Mouse (Mus musculus): ENCODE measurements at regions not wholly inside any gene's neighbourhood (a gene's known extent, or its start where the extent isn't known, plus 50 kb on each side); places are given as distances from the start of the nearest gene placed in this dataset.
A peak's percentile ranks its signal among the peaks of the same experiment; 100 is the strongest.

DNA sequence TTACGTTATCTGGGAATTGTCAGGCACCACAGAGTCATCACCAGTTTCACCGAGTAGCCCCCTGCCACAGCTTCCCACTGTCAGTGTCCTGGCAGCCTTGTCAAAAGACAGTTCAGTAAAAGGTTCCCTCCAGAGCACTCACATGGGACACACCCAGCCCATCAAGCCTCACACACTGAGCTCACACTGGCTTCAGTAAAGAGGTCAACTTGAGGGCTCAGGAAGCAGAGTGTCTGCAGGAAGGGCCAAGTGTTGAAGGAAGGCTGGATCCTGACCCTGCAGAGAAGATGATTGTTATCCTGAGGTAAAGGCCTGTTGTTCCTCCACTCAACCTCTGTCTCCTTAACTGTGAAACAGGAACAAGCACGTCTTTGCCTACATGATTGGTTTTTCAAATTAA lies 99.2 kb downstream of the Tbx19 start:
- Histone ChIP-seq H3K4me2 (ENCODE audit: low read depth, low read length) (no peak overlapping the region), H3K9ac (ENCODE audit: low read length) (no peak overlapping the region), H3K4me3 (ENCODE audit: low read length) (no peak overlapping the region), H3K4me1 (replicated peaks; ENCODE audit: control insufficient read depth, insufficient read depth, low read length) (no peaks in the 10 kb centered on the region), H3K27ac (ENCODE audit: low read length) (no peak overlapping the region), H3K36me3 (ENCODE audit: control insufficient read depth, insufficient read depth, low read length) (no peaks in the 10 kb centered on the region), H3K27me3 (ENCODE audit: control insufficient read depth, insufficient read depth, low read depth, low read length) (no peaks in the 10 kb centered on the region), H3K9me3 (ENCODE audit: control insufficient read depth, low read length) (no peaks in the 10 kb centered on the region)
- WGBS = 37% methylated on average over 3 of the region's 3 CpGs
- no peak for ATAC-seq (ENCODE audit: low read depth)

GRCm38 (mm10) chr1:165054245-165054644 lies 106.3 kb downstream of the Tbx19 start:
- H3K4me2 ChIP-seq (ENCODE audit: low read depth, low read length) = no peak overlapping the region
- WGBS = 79% methylated on average over 6 of the region's 6 CpGs

DNA sequence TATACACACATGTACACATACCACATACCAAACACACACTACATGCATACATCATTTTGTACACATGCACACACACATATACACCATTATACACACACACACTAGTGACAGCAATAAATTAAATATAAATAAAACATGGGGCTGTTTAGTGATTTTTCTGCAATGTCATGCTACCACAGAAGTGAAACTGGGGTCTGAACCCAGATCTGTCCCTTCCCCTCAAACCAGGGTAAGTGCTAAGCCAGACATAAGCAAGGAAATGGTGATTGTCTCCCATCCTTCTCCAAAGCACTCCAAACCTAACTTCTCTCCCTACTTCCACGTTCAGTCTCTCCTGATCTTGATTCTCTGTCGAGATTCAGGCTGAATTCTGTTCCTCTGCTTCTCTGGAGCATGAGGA lies 109.3 kb downstream of the Tbx19 start:
- no peaks in the 10 kb centered on the region for H3K27me3 ChIP-seq (ENCODE audit: control insufficient read depth, insufficient read depth, low read depth, low read length)
- 53% methylated on average over 2 of the region's 2 CpGs for WGBS

More at GRCm38 (mm10) chr1:165054245-165054644, 106.3 kb downstream of the Tbx19 start:
- Histone ChIP-seq H3K4me3 (ENCODE audit: low read length) (no peak overlapping the region), H3K27me3 (ENCODE audit: control insufficient read depth, insufficient read depth, low read depth, low read length) (no peaks in the 10 kb centered on the region), H3K4me1 (replicated peaks; ENCODE audit: control insufficient read depth, insufficient read depth, low read length) (no peaks in the 10 kb centered on the region), H3K9me3 (ENCODE audit: control insufficient read depth, low read length) (no peaks in the 10 kb centered on the region), H3K36me3 (ENCODE audit: control insufficient read depth, insufficient read depth, low read length) (no peaks in the 10 kb centered on the region), H3K27ac (ENCODE audit: low read length) (no peak overlapping the region), H3K9ac (ENCODE audit: low read length) (no peak overlapping the region)
- no peak for ATAC-seq (ENCODE audit: low read depth)

GRCm38 (mm10) chr1:165050176-165050575 lies 110.4 kb downstream of the Tbx19 start:
- 61% methylated on average over 4 of the region's 4 CpGs for WGBS
- ATAC-seq (ENCODE audit: low read depth) = no peak
- Histone ChIP-seq H3K4me1 (replicated peaks; ENCODE audit: control insufficient read depth, insufficient read depth, low read length) (no peaks in the 10 kb centered on the region), H3K4me2 (ENCODE audit: low read depth, low read length) (no peak overlapping the region), H3K4me3 (ENCODE audit: low read length) (no peak overlapping the region), H3K36me3 (ENCODE audit: control insufficient read depth, insufficient read depth, low read length) (no peaks in the 10 kb centered on the region), H3K9ac (ENCODE audit: low read length) (no peak overlapping the region), H3K9me3 (ENCODE audit: control insufficient read depth, low read length) (no peaks in the 10 kb centered on the region), H3K27me3 (ENCODE audit: control insufficient read depth, insufficient read depth, low read depth, low read length) (no peaks in the 10 kb centered on the region), H3K27ac (ENCODE audit: low read length) (no peak overlapping the region)

More for the DNA sequence above, 109.3 kb downstream of the Tbx19 start:
- Histone ChIP-seq H3K4me1 (replicated peaks; ENCODE audit: control insufficient read depth, insufficient read depth, low read length) (no peaks in the 10 kb centered on the region), H3K9ac (ENCODE audit: low read length) (no peak overlapping the region), H3K4me3 (ENCODE audit: low read length) (no peak overlapping the region), H3K4me2 (ENCODE audit: low read depth, low read length) (no peak overlapping the region), H3K36me3 (ENCODE audit: control insufficient read depth, insufficient read depth, low read length) (no peaks in the 10 kb centered on the region), H3K27ac (ENCODE audit: low read length) (no peak overlapping the region), H3K9me3 (ENCODE audit: control insufficient read depth, low read length) (no peaks in the 10 kb centered on the region)
- no peak for ATAC-seq (ENCODE audit: low read depth)

- H3K4me1 ChIP-seq (replicated peaks; ENCODE audit: control insufficient read depth, insufficient read depth, low read length) = no peaks in the 10 kb centered on the region
- H3K4me3 ChIP-seq (ENCODE audit: low read length) = no peak overlapping the region
- ATAC-seq (ENCODE audit: low read depth) = 0 out of 2 replicates have a peak, but pooled peaks have one; percentile 31
- no peak overlapping the region for H3K9ac ChIP-seq (ENCODE audit: low read length)
- H3K36me3 ChIP-seq (ENCODE audit: control insufficient read depth, insufficient read depth, low read length) = no peaks in the 10 kb centered on the region
- no peak overlapping the region for H3K27ac ChIP-seq (ENCODE audit: low read length)
- H3K27me3 ChIP-seq (ENCODE audit: control insufficient read depth, insufficient read depth, low read depth, low read length) = no peaks in the 10 kb centered on the region
- WGBS = 11% methylated on average over 7 of the region's 7 CpGs
- H3K9me3 ChIP-seq (ENCODE audit: control insufficient read depth, low read length) = no peaks in the 10 kb centered on the region
- no peak overlapping the region for H3K4me2 ChIP-seq (ENCODE audit: low read depth, low read length)
Measured at GRCm38 (mm10) chr1:165046637-165047036, 111.3 kb upstream of the Xcl1 start.

GRCm38 (mm10) chr1:165046056-165046455 lies 110.7 kb upstream of the Xcl1 start:
- ATAC-seq (ENCODE audit: low read depth) = no peak
- no peak overlapping the region for H3K4me2 ChIP-seq (ENCODE audit: low read depth, low read length)
- no peak overlapping the region for H3K27ac ChIP-seq (ENCODE audit: low read length)
- H3K36me3 ChIP-seq (ENCODE audit: control insufficient read depth, insufficient read depth, low read length) = no peaks in the 10 kb centered on the region
- no peak overlapping the region for H3K9ac ChIP-seq (ENCODE audit: low read length)
- H3K4me3 ChIP-seq (ENCODE audit: low read length) = no peak overlapping the region
- H3K27me3 ChIP-seq (ENCODE audit: control insufficient read depth, insufficient read depth, low read depth, low read length) = no peaks in the 10 kb centered on the region
- H3K4me1 ChIP-seq (replicated peaks; ENCODE audit: control insufficient read depth, insufficient read depth, low read length) = no peaks in the 10 kb centered on the region
- WGBS = 66% methylated on average over 4 of the region's 4 CpGs
- no peaks in the 10 kb centered on the region for H3K9me3 ChIP-seq (ENCODE audit: control insufficient read depth, low read length)

- Histone ChIP-seq H3K4me1 (replicated peaks; ENCODE audit: control insufficient read depth, insufficient read depth, low read length) (no peaks in the 10 kb centered on the region), H3K27me3 (ENCODE audit: control insufficient read depth, insufficient read depth, low read depth, low read length) (no peaks in the 10 kb centered on the region), H3K4me3 (ENCODE audit: low read length) (no peak overlapping the region), H3K9ac (ENCODE audit: low read length) (no peak overlapping the region), H3K27ac (ENCODE audit: low read length) (no peak overlapping the region), H3K36me3 (ENCODE audit: control insufficient read depth, insufficient read depth, low read length) (no peaks in the 10 kb centered on the region), H3K9me3 (ENCODE audit: control insufficient read depth, low read length) (no peaks in the 10 kb centered on the region), H3K4me2 (ENCODE audit: low read depth, low read length) (no peak overlapping the region)
- no peak for ATAC-seq (ENCODE audit: low read depth)
- 29% methylated on average over 3 of the region's 3 CpGs for WGBS
Measured at GRCm38 (mm10) chr1:165043361-165043760, 108.0 kb upstream of the Xcl1 start.

- H3K4me2 ChIP-seq (ENCODE audit: low read depth, low read length) = no peak overlapping the region
- no peaks in the 10 kb centered on the region for H3K4me1 ChIP-seq (replicated peaks; ENCODE audit: control insufficient read depth, insufficient read depth, low read length)
- WGBS = 75% methylated on average over 2 of the region's 2 CpGs
- no peaks in the 10 kb centered on the region for H3K27me3 ChIP-seq (ENCODE audit: control insufficient read depth, insufficient read depth, low read depth, low read length)
- no peak overlapping the region for H3K9ac ChIP-seq (ENCODE audit: low read length)
- no peak overlapping the region for H3K4me3 ChIP-seq (ENCODE audit: low read length)
- ATAC-seq (ENCODE audit: low read depth) = no peak
- no peaks in the 10 kb centered on the region for H3K9me3 ChIP-seq (ENCODE audit: control insufficient read depth, low read length)
- no peaks in the 10 kb centered on the region for H3K36me3 ChIP-seq (ENCODE audit: control insufficient read depth, insufficient read depth, low read length)
- no peak overlapping the region for H3K27ac ChIP-seq (ENCODE audit: low read length)
Measured at GRCm38 (mm10) chr1:165042105-165042504, 106.8 kb upstream of the Xcl1 start.

- no peak for ATAC-seq (ENCODE audit: low read depth)
- H3K36me3 ChIP-seq (ENCODE audit: control insufficient read depth, insufficient read depth, low read length) = no peaks in the 10 kb centered on the region
- no peaks in the 10 kb centered on the region for H3K4me1 ChIP-seq (replicated peaks; ENCODE audit: control insufficient read depth, insufficient read depth, low read length)
- 70% methylated on average over 3 of the region's 3 CpGs for WGBS
- H3K4me2 ChIP-seq (ENCODE audit: low read depth, low read length) = no peak overlapping the region
- no peak overlapping the region for H3K27ac ChIP-seq (ENCODE audit: low read length)
- H3K9me3 ChIP-seq (ENCODE audit: control insufficient read depth, low read length) = no peaks in the 10 kb centered on the region
- H3K27me3 ChIP-seq (ENCODE audit: control insufficient read depth, insufficient read depth, low read depth, low read length) = no peaks in the 10 kb centered on the region
- no peak overlapping the region for H3K9ac ChIP-seq (ENCODE audit: low read length)
- H3K4me3 ChIP-seq (ENCODE audit: low read length) = no peak overlapping the region
Measured at GRCm38 (mm10) chr1:165036631-165037030, 101.3 kb upstream of the Xcl1 start.

DNA sequence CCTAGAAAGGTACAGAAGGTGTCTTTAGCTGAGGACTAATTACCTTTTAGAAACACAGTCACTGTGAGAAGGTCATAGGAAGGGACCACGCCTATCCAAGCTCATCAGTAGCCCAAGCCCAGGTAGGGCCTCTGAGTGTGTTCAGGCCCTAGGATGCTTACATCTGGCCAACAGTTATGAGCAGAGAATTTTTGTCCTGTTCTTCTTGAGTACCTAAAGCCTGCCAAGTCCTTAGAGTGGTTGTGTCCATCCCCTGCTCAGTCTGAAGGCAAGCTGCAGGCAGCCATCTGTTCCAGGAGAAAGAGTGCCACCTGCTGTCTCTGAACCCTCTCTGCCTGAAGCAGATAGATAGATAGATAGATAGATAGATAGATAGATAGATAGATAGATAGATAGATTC lies 100.3 kb upstream of the Xcl1 start:
- Histone ChIP-seq H3K27ac (ENCODE audit: low read length) (no peak overlapping the region), H3K27me3 (ENCODE audit: control insufficient read depth, insufficient read depth, low read depth, low read length) (no peaks in the 10 kb centered on the region), H3K9me3 (ENCODE audit: control insufficient read depth, low read length) (no peaks in the 10 kb centered on the region), H3K4me3 (ENCODE audit: low read length) (no peak overlapping the region), H3K4me1 (replicated peaks; ENCODE audit: control insufficient read depth, insufficient read depth, low read length) (no peaks in the 10 kb centered on the region), H3K4me2 (ENCODE audit: low read depth, low read length) (no peak overlapping the region), H3K36me3 (ENCODE audit: control insufficient read depth, insufficient read depth, low read length) (no peaks in the 10 kb centered on the region), H3K9ac (ENCODE audit: low read length) (no peak overlapping the region)
- 77% methylated on average over 1 of the region's 1 CpGs for WGBS
- no peak for ATAC-seq (ENCODE audit: low read depth)
